Mouse (Mus musculus) left cerebral cortex, adult 2 months (tissue): ENCODE measurements around the gene Rtraf. TPM values are rescaled to one million over a fixed set of nuclear protein-coding genes. Genes with fewer than 3 reads are reported as not detected.

Source experiments
- DNase-seq, 2 experiments: peaks; one replicate each; pipeline ENCODE4 v3.0.0; 2021 to 2022; ENCODE audit warnings: low spot score in 2 of 2, mixed read lengths in 1 of 2; ENCODE audit errors: extremely low spot score in 1 of 2
- H3K27ac ChIP-seq: fragments of 200-600 bp; 2 replicates; pipeline ENCODE4 v1.8.1; 2022
- H3K4me3 ChIP-seq: fragments of 200-600 bp; 2 replicates; pipeline ENCODE4 v1.8.1; 2022
- CTCF ChIP-seq: fragments of 200-600 bp; IDR thresholded peaks from 2 replicates; pipeline ENCODE4 v1.8.1; 2022; ENCODE audit warnings: antibody characterized with exemption, mild to moderate bottlenecking, moderate library complexity
- intact Hi-C: fragments of 180-260 bp; cut with DNase I; formaldehyde crosslinking; loops from one replicate; pipeline ENCODE4 v1.15.1; 2025
- total RNA-seq, 2 experiments: library from RNA; stranded (reverse); gene quantifications; 2 replicates each; pipeline ENCODE4 v1.2.3; 2021

The Rtraf gene
- total RNA-seq, 2 experiments from 2014 or later = 42.9 to 45.1 TPM

GRCm38 (mm10) chr14:19825481-19825880 lies 1.9 kb upstream of the Rtraf start:
- H3K27ac ChIP-seq = no peak overlapping the region

GRCm38 (mm10) chr14:19821686-19822085 lies 1.9 kb downstream of the Rtraf start:
- TF ChIP-seq CTCF = no peak
- no peak overlapping the region for H3K4me3 ChIP-seq
- intact Hi-C loops = loop anchor here (5.0 kb wide), 2 partner anchors 361 to 571 kb away; partner anchors contain the start of genes Kcnk5 and Mrps16
- H3K27ac ChIP-seq = no peak overlapping the region
- no peak for DNase-seq

More at GRCm38 (mm10) chr14:19825481-19825880, 1.9 kb upstream of the Rtraf start:
- no peak for TF ChIP-seq CTCF
- intact Hi-C loops = no loop called here
- no peak for DNase-seq
- no peak overlapping the region for H3K4me3 ChIP-seq

GRCm38 (mm10) chr14:19817949-19818348 lies 5.7 kb downstream of the Rtraf start:
- H3K27ac ChIP-seq = no peak overlapping the region
- intact Hi-C loops = loop anchor here (1.0 to 5.0 kb wide), 3 partner anchors 51 to 112 kb away; partner anchors contain the start of gene Nid2
- TF ChIP-seq CTCF = peak; percentile 99
- peak; percentile 71 to 79 for DNase-seq
- H3K4me3 ChIP-seq = no peak overlapping the region

GRCm38 (mm10) chr14:19813061-19813460 lies 10.6 kb downstream of the Rtraf start:
- DNase-seq = no peak
- no peak overlapping the region for H3K4me3 ChIP-seq
- no peak for TF ChIP-seq CTCF
- H3K27ac ChIP-seq = no peak overlapping the region
- intact Hi-C loops = no loop called here

- no peak overlapping the region for H3K27ac ChIP-seq
- no peak for DNase-seq
- no peak overlapping the region for H3K4me3 ChIP-seq
- intact Hi-C loops = no loop called here
- TF ChIP-seq CTCF = no peak
Measured at GRCm38 (mm10) chr14:19809934-19810333, 13.7 kb downstream of the Rtraf start.

- Histone ChIP-seq H3K4me3 (no peak overlapping the region), H3K27ac (no peak overlapping the region)
- DNase-seq = no peak
- TF ChIP-seq CTCF = no peak
- intact Hi-C loops = no loop called here
Measured at GRCm38 (mm10) chr14:19807858-19808257, 15.8 kb downstream of the Rtraf start.

GRCm38 (mm10) chr14:19807339-19807738 lies 16.3 kb downstream of the Rtraf start:
- no peak for DNase-seq
- intact Hi-C loops = no loop called here
- TF ChIP-seq CTCF = no peak
- H3K4me3 ChIP-seq = no peak overlapping the region
- H3K27ac ChIP-seq = no peak overlapping the region

GRCm38 (mm10) chr14:19803623-19804022 lies 20.0 kb downstream of the Rtraf start:
- no peak for TF ChIP-seq CTCF
- no peak overlapping the region for H3K27ac ChIP-seq
- no peak overlapping the region for H3K4me3 ChIP-seq
- intact Hi-C loops = loop anchor here (5.0 kb wide), 1 partner anchor 51 kb away; the partner anchor contains the start of gene Nid2
- no peak for DNase-seq

GRCm38 (mm10) chr14:19803222-19803621 lies 20.4 kb downstream of the Rtraf start:
- TF ChIP-seq CTCF = no peak
- intact Hi-C loops = loop anchor here (5.0 kb wide), 1 partner anchor 51 kb away; the partner anchor contains the start of gene Nid2
- Histone ChIP-seq H3K27ac (no peak overlapping the region), H3K4me3 (no peak overlapping the region)
- DNase-seq = no peak

- no peak overlapping the region for H3K27ac ChIP-seq
- TF ChIP-seq CTCF = no peak
- no peak for DNase-seq
- no peak overlapping the region for H3K4me3 ChIP-seq
- intact Hi-C loops = loop anchor here (5.0 kb wide), 1 partner anchor 49 kb away; the partner anchor contains the start of gene Nid2
Measured at GRCm38 (mm10) chr14:19801474-19802215, 22.0 kb downstream of the Rtraf start.

GRCm38 (mm10) chr14:19800485-19800884 lies 23.1 kb downstream of the Rtraf start:
- H3K27ac ChIP-seq = no peak overlapping the region
- DNase-seq = no peak
- H3K4me3 ChIP-seq = no peak overlapping the region
- intact Hi-C loops = loop anchor here (5.0 kb wide), 1 partner anchor 48 kb away; the partner anchor contains the start of gene Nid2
- no peak for TF ChIP-seq CTCF

GRCm38 (mm10) chr14:19796541-19797304 lies 26.9 kb downstream of the Rtraf start:
- no peak overlapping the region for H3K27ac ChIP-seq
- DNase-seq = no peak
- H3K4me3 ChIP-seq = no peak overlapping the region
- TF ChIP-seq CTCF = no peak
- intact Hi-C loops = no loop called here
